Mouse (Mus musculus) C3H10T1/2 (cell line): ENCODE data around the gene Prdm13. TPM values are rescaled to one million over a fixed set of nuclear protein-coding genes. Genes with fewer than 3 reads are reported as not detected.

Experiments
- polyA plus RNA-seq, 2 experiments: library from polyadenylated mRNA; unstranded; fragments of >200 nt; fragmentation: generic; extraction: Trizol; gene quantifications; one replicate each; pipeline ENCODE4 v1.2.1; 2012; ENCODE audit warnings: missing spikeins in 2 of 2

Gene Prdm13
- polyA plus RNA-seq = not detected

GRCm38 (mm10) chr4:21685595-21686091 lies at the start of gene Prdm13:
TSS of gene Prdm13 (minus strand) at chr4:21685963.

GRCm38 (mm10) chr4:21727615-21728165 lies 41.9 kb upstream of the Prdm13 start, which contains the start of gene Ccnc:
TSS of gene Ccnc (plus strand) at chr4:21727701.

Other genes starting within 250 kb of the Prdm13 start
- gene Ccnc, start 41.7 kb upstream of the Prdm13 start, polyA plus RNA-seq = 1 to 10 TPM in 1 of 2 experiments, under 1 TPM in 1; 0.69 to 3.1 TPM
- gene Usp45, start 81.2 kb upstream of the Prdm13 start, polyA plus RNA-seq = 1 to 10 TPM in 1 of 2 experiments, under 1 TPM in 1; 0.35 to 1.8 TPM
- 1 to 10 TPM in 1 of 2 experiments, under 1 TPM in 1; 0.44 to 4.1 TPM for gene Tstd3, start 81.2 kb upstream of the Prdm13 start, polyA plus RNA-seq
- 10 to 100 TPM in 1 of 2 experiments, 1 to 10 TPM in 1; 1.3 to 16.9 TPM for gene Pnisr, start 161.6 kb upstream of the Prdm13 start, polyA plus RNA-seq
- 1 to 10 TPM; 3.6 to 6.4 TPM for gene Coq3, start 193.7 kb upstream of the Prdm13 start, polyA plus RNA-seq
- 1 to 10 TPM; 3.0 to 6.3 TPM for gene Faxc, start 245.4 kb upstream of the Prdm13 start, polyA plus RNA-seq